Mouse (Mus musculus) liver, adult 2 months (tissue): ENCODE measurements at regions not wholly inside any gene's neighbourhood (a gene's known extent, or its start where the extent isn't known, plus 50 kb on each side); places are given as distances from the start of the nearest gene placed in this dataset.

Experiments used
- CTCF ChIP-seq: fragments of 200-500 bp; IDR thresholded peaks from 2 replicates; pipeline ENCODE4 v1.5.1; 2011; ENCODE audit warnings: low read depth, low read length, control low read depth
- POLR2A ChIP-seq: fragments of 200-500 bp; IDR thresholded peaks from 2 replicates; pipeline ENCODE4 v1.6.1; 2011; ENCODE audit warnings: low read length, control low read depth; ENCODE audit not compliant: insufficient read depth; ENCODE audit errors: extremely low read depth

GRCm38 (mm10) chr13:43963321-43963720, 178.7 kb downstream of the Cd83 start:
- TF ChIP-seq POLR2A (no peak), CTCF (no peak)
